Mouse (Mus musculus) cerebellum, adult 11-12 months (tissue): ENCODE data around the gene Mrps5.
A peak's percentile ranks its signal among the peaks of the same experiment; 100 is the strongest.

Experiments used
- DNase-seq: peaks from one replicate; pipeline ENCODE4 v3.0.0; 2022

Gene Mrps5

GRCm38 (mm10) chr2:127622065-127622464 is 35.0 kb downstream of the Mrps5 start:
- DNase-seq: no peak

DNA sequence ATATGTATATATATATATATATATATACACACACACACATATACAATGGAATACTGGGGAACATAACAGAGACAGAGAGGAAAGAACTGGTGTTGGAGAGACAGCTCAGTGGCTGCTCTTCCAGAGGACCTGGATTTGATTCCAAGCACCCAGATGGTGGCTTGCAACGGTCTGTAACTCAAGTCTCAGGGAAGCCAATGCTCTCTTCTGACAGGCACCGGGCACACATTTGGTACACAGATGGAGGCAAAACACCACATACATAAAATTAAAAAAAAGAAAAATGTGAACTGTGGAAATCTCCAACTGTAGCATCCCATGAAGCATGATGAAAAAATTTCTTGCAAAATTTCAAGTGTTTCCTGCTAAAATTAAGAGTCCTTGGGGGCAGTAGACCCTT is 37.8 kb downstream of the Mrps5 start:
- no peak for DNase-seq

DNA sequence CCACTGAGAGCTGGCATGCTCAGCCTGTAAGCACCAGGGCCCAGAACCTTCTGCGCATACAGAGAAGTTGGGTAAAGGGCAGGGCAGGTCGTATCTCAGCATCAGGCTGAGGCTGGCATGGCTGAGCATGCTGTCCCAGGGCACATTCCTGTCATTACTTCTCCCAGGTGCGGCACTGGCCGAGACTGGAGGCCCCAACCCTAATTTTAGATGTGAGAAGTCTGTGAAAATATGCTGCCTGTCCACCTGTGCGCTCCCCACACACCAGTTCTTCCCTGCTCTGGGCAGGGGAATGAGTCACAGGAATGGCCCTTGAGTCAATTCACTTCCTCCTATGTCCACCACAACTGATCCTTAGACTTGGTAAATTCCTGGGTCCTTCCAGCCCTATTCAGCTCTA is 38.6 kb downstream of the Mrps5 start:
- DNase-seq: no peak

GRCm38 (mm10) chr2:127627354-127627753 is 40.3 kb downstream of the Mrps5 start:
- DNase-seq: peak; percentile 25

- peak; percentile 18 for DNase-seq
Observed at GRCm38 (mm10) chr2:127627990-127628570, 41.1 kb downstream of the Mrps5 start.

DNA sequence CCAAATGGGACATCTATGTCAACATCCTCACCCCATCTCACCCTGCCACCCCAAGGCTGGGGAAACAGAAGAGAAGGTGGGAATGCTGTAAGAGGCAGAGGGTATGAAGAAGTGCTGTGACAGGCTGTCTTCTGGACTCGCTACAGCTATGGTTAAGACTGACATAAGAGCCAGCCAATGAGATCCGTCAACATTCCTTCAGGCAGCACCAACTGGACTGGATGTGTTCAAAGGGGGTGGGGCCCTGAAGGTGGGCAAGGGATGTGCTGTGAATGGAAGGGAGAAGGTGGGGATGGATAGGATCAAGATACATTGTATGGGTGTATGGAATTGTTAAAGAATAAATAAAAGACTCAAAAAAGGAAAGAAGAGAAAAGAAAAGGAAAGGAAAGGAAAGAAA is 45.6 kb downstream of the Mrps5 start:
- DNase-seq: no peak

DNA sequence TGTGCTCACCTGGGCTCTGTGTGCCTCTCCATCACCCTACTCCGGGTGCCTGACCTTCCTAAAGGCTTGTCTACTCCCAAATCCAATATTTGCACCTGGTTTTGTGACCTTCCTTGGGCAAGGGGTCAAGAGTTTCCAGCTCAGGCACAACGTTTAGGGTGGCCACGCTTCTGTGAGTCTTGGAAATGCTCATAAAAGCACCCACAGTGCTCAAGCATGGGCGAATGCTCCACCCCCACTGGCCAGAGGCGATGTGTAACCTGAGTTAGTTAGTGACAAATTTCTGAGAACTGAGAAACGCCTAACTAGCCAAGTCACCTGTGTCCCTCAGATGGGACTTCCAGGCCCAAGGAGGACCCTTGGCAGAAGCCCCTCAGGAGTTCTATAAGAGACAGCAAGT is 48.6 kb downstream of the Mrps5 start:
- DNase-seq: no peak

DNA sequence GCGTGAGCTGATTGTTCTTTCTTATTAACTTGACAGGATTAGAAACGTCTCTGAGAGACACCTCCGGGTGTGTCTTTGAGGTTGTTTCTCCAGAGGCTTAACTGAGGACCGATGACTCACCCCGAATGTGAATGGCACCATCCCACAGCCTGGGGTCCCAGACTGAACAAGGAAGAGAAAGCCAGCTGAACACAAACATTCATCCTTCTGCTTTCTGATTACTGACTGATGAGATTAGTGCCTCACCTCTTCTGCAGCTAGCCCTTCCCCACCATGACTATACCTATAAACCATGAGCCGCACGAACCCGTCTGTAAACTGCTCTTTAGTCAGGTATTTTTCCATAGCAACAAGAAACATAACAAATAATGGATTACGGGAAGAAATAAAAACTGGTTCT is 52.0 kb downstream of the Mrps5 start:
- DNase-seq: no peak

GRCm38 (mm10) chr2:127643728-127644704 is 57.0 kb downstream of the Mrps5 start:
- no peak for DNase-seq

DNA sequence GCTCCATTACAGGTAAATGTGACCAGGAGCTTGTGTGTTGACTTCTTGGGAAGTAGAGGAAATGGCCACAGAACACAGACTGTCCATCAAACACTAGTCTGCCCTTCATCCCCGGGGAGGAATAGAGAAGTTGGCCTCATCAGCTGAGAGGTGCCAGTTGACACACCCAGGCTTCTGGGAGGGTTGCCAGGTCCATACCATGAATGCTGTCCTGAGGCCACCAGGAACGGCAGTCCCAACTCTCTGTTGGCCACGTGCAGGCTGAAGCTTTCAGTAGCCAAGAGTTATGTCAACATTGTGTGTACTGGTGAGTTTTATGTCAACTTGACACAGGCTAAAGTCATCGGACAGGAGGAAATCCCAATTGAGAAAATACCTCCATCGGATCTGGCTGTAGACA is 59.9 kb downstream of the Mrps5 start:
- DNase-seq: no peak

GRCm38 (mm10) chr2:127648145-127648544 is 61.1 kb downstream of the Mrps5 start:
- DNase-seq: no peak

GRCm38 (mm10) chr2:127649921-127650320 is 62.9 kb downstream of the Mrps5 start:
- DNase-seq: no peak

GRCm38 (mm10) chr2:127651601-127652000 is 64.6 kb downstream of the Mrps5 start:
- no peak for DNase-seq

- no peak for DNase-seq
Observed at GRCm38 (mm10) chr2:127652335-127652734, 65.3 kb downstream of the Mrps5 start.

DNA sequence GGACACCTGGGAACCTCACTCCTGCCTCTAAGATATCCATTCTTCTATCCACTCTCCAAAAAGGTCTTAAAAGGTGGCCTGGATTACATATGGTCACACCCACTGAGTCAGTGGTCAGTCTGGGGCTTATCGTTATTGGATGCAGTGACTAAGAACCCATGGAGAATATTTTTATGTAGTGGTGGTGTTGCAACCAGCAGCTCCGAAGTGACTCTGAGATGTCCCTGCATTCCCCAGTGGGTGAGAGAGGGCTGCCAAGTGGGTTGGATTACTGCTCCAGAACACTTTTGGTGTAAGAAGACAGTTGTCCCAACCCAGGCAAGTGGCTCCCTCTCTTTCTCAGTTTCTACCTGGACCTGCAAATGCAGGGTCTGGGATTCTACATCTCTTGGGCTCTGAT is 65.8 kb downstream of the Mrps5 start:
- no peak for DNase-seq

GRCm38 (mm10) chr2:127654786-127655185 is 67.8 kb downstream of the Mrps5 start:
- DNase-seq: no peak

DNA sequence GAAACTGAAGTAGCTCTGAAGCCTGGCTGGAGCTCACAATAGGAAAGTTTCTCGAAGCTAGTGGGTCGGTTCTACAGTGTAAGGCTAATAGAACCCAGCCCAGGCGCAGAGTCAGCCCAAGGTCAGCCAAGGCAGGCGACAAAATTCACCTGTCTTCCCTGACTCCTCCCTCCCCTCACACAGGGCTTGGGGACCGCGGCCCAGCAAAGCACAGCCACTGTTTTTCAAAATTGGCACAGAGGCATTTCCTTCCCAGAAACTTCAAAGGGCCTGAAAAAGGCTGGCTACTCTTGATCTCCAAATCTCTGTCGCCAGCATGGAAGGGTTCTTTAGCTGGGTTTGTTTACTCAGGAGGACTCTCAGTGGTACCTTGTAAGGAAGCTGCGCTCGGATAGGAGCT is 68.4 kb downstream of the Mrps5 start:
- DNase-seq: no peak

GRCm38 (mm10) chr2:127656086-127656720 is 69.2 kb downstream of the Mrps5 start, which contains the start of gene Mal:
Mal (minus strand) TSS chr2:127656695.
- peak; percentile 19 for DNase-seq
